Mouse (Mus musculus): Measurements from ENCODE around the gene Lrrc56. TPM values are rescaled to one million over a fixed set of nuclear protein-coding genes. Genes with fewer than 3 reads are reported as not detected.
A peak's percentile ranks its signal among the peaks of the same experiment; 100 is the strongest.

The Lrrc56 gene
- polyA plus RNA-seq, 1 experiment, result 5.8 TPM

DNA sequence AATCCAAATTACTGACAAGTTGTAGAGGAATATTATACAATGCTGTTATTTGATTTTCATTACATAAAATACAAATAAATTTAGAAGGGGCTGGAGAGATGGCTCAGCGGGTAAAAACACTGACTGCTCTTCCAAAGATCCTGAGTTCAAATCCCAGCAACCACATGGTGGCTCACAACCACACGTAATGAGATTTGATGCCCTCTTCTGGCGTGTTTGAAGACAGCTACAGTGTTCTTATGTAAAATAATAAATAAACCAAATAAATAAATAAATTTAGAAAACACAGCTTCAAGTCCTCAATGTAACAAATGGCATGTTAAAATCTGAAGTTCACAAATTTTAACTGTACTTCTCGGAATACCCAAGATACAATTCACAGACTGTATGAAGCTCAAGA is 18.9 kb upstream of the Lrrc56 start:
- Histone ChIP-seq H3K4me3 (ENCODE audit: insufficient read depth, low read depth, low read length) (no peak overlapping the region), H3K27ac (replicated peaks; ENCODE audit: low read depth, low read length) (no peak overlapping the region), H3K4me1 (ENCODE audit: control insufficient read depth, insufficient read depth, insufficient read length, low read length) (no peaks in the 10 kb centered on the region; the same call in 1 of the 2 replicates)

DNA sequence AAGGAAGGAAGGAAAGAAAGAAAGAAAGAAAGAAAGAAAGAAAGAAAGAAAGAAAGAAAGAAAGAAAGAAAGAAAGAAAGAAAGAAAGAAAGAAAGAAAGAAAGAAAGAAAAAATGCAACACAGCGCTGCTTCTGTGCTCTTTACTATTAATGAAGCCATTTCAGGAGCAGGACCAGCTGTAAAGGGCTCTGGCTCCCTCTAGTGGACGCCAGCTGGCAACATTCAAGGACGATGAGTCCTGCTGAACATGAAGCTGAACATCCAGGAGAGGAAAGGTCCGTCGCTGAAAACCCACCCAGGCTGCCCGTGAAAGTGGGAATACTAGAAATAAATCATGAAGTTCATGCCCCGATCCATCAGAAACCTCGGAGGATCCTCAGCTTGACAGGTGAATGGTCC is 17.8 kb upstream of the Lrrc56 start:
- Histone ChIP-seq H3K4me1 (ENCODE audit: control insufficient read depth, insufficient read depth, insufficient read length, low read length) (no peaks in the 10 kb centered on the region; the same call in 1 of the 2 replicates), H3K4me3 (ENCODE audit: insufficient read depth, low read depth, low read length) (no peak overlapping the region)

DNA sequence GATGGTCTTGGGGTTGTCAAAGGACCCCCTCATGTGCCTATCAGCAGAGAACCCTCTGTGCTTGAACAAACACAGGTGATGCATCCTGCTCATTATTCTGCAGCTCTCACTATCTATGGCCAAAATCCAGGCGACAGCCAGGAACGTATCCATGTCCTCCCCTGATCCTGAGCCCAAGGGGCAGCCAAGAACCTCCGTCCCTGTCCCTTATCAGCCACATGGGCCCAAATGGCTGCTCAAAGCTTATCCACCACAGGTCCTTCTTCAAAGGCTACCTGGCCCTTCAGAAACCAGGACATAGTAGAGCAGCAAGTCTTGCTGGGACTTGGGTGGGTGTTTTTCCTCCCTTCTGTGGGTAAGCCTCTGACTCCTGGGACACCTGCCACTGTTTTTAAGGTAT is 5.8 kb upstream of the Lrrc56 start:
- H3K4me1 ChIP-seq (ENCODE audit: control insufficient read depth, insufficient read depth, insufficient read length, low read length), result peaks cover 14% of the 10 kb centered on the region
- H3K27ac ChIP-seq (replicated peaks; ENCODE audit: low read depth, low read length), result no peak overlapping the region
- no peak overlapping the region for H3K4me3 ChIP-seq (ENCODE audit: insufficient read depth, low read depth, low read length)

More for the DNA sequence above, 17.8 kb upstream of the Lrrc56 start:
- H3K27ac ChIP-seq (replicated peaks; ENCODE audit: low read depth, low read length), result no peak overlapping the region

DNA sequence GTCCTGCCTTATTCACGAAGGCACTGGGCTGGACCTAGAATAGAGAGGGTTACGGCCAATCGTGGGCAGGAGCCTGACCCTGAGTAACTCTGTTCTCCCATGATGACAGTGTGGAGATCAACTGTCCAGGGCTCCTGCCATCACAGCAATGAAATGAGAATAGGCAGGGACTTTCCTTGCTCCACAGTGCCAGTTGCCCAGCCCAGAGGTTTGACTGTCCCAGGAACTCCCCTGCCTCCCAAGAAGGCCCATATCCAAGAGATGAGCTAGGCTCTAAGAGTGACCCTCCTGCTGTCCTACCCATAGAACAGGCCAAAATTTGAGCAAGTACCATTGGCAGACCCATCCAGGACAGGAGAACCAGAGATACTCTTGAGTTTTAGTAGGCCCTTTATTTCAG is 5.2 kb upstream of the Lrrc56 start:
- Histone ChIP-seq H3K27ac (replicated peaks; ENCODE audit: low read depth, low read length) (no peak overlapping the region), H3K4me3 (ENCODE audit: insufficient read depth, low read depth, low read length) (no peak overlapping the region), H3K4me1 (ENCODE audit: control insufficient read depth, insufficient read depth, insufficient read length, low read length) (peaks cover 14% of the 10 kb centered on the region)

DNA sequence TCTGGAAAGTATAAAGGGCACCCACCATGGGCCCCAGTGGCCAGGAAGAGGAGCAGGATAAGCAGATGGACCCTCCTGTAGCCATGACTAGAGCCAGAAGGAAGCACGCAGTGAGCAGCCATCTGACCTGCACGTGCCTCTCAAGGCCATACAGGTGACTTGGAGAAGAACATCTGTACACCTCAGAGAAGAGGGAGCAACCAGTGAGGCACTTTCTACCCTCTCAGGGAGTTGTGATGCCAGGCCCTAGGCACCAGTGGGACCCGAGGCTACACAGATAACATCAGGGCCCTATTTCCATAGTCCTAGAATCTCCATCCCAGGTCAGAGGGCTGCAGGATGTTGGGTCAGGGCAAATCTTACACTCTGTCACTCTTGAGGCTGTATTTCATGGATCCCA is 3.7 kb upstream of the Lrrc56 start:
- no peak overlapping the region for H3K4me3 ChIP-seq (ENCODE audit: insufficient read depth, low read depth, low read length)
- peaks cover 17% of the 10 kb centered on the region for H3K4me1 ChIP-seq (ENCODE audit: control insufficient read depth, insufficient read depth, insufficient read length, low read length)

DNA sequence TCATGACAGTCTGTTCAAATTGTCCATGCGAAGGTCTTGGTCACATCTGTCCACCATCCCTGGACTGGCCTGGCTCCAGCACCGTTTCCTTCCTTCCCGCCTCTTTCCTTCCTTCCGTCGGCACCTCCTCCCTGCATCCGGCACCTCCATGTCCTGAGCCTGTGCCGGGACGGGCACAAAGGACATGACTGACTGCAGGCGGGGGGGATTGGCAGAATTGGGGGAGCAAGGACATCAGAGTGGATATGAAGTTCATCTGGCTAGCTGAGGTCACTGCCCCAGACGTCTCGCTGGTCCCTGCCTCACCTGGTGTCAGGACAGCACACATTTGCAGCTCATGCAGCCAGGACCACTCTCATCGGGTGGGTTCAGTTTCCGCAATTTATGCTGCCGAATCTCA is 2.9 kb upstream of the Lrrc56 start:
- H3K4me1 ChIP-seq (ENCODE audit: control insufficient read depth, insufficient read depth, insufficient read length, low read length), result peaks cover 17% of the 10 kb centered on the region
- H3K27ac ChIP-seq (replicated peaks; ENCODE audit: low read depth, low read length), result peak overlapping the region; percentile 15

More for the DNA sequence above, 3.7 kb upstream of the Lrrc56 start:
- no peak overlapping the region for H3K27ac ChIP-seq (replicated peaks; ENCODE audit: low read depth, low read length)

DNA sequence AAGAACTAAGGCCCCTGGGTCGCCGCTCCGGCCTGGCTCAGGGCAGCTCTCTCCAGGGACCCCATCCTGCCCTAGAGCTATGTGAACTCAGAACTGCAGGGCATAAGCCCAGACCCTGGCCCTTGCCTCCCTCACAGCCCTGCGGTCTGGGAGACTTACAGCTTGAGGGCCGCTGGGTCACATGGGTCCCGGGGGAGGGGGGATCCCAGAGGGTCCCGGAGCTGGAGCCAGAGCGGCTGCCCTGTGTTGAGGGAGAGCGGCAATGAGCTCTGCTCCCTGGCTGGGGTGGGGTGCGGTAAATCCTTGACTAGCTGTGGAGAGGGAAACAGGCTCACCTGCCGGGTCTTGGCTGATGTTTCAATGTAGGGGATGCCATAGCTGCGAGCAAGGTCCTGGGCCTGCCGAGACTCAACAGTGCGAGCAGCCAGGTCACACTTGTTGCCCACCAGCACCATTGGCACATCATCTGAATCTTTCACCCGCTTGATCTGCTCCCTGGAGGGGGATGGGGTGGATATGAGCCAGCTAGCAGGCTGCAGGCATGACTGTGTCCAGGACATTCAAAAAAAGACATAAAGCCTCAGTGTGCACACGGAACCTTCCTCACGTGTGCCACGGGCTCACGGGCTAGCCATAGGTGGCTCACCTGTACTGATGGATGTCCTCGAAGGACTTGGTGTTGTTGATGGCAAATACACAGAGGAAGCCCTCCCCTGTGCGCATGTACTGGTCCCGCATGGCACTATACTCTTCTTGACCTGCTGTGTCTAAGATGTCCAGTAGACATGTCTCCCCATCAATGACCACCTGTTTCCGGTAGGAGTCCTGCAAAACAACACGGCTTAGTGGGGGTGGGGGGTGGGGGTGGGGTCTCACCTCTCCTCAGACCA is 1.9 kb upstream of the Lrrc56 start:
- peaks cover 17% of the 10 kb centered on the region for H3K4me1 ChIP-seq (ENCODE audit: control insufficient read depth, insufficient read depth, insufficient read length, low read length)
- no peak overlapping the region; the same call in 1 of the 2 replicates for H3K4me3 ChIP-seq (ENCODE audit: insufficient read depth, low read depth, low read length)
- no peak overlapping the region for H3K27ac ChIP-seq (replicated peaks; ENCODE audit: low read depth, low read length)

More for the DNA sequence above, 2.9 kb upstream of the Lrrc56 start:
- H3K4me3 ChIP-seq (ENCODE audit: insufficient read depth, low read depth, low read length), result 0 out of 2 replicates have a peak overlapping the region, but pooled peaks have one; percentile 4

DNA sequence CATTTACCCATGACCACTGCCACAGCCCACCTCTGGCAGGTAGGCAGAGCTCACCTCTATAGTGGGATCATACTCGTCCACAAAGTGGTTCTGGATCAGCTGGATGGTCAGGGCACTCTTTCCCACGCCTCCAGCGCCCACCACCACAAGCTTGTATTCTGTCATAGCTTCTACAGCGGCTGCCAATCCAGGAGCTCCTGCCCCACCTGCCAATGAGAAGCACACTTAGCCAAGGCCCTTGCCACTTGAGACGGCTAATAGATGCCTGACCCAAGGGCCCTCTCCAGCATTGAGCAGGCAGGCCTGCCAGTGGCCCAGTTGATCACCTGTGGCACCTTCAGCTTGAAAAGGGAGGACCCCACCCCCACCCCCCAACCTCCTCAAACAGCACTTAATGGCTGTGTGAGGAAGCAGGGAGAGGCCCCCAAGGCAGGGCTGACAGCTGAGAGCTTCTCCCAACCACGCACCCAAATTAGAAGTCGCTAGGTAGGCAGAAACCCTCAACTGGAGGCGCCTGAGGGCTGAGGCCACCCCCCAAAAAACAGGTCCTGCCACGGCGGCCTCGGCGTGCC is 1.1 kb upstream of the Lrrc56 start:
- Histone ChIP-seq H3K4me1 (ENCODE audit: control insufficient read depth, insufficient read depth, insufficient read length, low read length) (peaks cover 17% of the 10 kb centered on the region), H3K4me3 (ENCODE audit: insufficient read depth, low read depth, low read length) (peak overlapping the region; percentile 99), H3K27ac (replicated peaks; ENCODE audit: low read depth, low read length) (peak overlapping the region; percentile 46)

DNA sequence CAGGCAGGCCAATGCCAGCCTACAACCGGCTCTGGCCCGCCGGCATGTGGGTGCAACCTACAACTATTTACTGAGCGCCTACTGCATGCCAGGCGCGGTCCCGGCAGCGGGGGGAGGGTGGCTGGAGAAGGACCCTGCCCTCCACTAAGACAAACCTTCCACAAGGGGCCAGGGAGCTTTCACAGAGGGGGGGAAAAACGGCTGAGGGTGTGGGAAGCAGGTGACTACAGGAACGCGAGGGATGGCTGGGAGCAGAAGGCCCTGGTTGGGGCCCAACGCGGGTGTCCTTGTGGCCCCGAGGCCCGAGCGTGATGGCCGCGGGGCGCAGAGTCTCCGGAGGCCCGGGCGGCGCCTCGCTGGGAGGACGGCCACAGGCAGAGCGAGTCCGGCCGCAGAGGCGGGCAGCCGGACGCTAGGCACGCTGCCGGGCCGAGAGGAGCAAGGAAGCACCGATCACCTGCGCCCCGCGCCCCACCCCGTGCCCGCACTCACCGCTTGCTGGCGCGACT is 555 bp upstream of the Lrrc56 start:
- peak overlapping the region; percentile 46 for H3K27ac ChIP-seq (replicated peaks; ENCODE audit: low read depth, low read length)
- peak overlapping the region; percentile 99 for H3K4me3 ChIP-seq (ENCODE audit: insufficient read depth, low read depth, low read length)
- H3K4me1 ChIP-seq (ENCODE audit: control insufficient read depth, insufficient read depth, insufficient read length, low read length), result peaks cover 17% of the 10 kb centered on the region

DNA sequence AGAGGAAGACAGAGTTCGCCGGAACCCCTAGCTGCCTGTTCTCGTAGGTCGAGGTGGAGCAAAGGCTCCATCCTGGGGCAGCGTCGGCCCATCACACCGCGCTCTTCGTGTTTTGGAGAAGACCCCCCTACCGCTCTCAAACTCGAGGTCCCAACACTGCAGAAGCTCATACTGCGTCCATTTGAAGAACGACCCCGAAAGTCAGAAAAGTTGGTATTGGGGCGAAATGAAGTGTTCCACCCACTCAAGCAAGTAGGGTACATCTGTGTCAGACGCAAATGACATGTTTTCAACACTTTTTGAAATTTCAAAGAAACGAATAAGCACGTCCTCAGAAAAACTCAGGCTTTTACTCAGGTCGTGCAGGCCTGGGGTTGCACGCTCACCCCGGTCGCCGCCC is 452 bp downstream of the Lrrc56 start:
- Histone ChIP-seq H3K4me3 (ENCODE audit: insufficient read depth, low read depth, low read length) (peak overlapping the region; percentile 69), H3K4me1 (ENCODE audit: control insufficient read depth, insufficient read depth, insufficient read length, low read length) (peaks cover 17% of the 10 kb centered on the region), H3K27ac (replicated peaks; ENCODE audit: low read depth, low read length) (peak overlapping the region; percentile 2; the same call in 1 of the 2 replicates)

DNA sequence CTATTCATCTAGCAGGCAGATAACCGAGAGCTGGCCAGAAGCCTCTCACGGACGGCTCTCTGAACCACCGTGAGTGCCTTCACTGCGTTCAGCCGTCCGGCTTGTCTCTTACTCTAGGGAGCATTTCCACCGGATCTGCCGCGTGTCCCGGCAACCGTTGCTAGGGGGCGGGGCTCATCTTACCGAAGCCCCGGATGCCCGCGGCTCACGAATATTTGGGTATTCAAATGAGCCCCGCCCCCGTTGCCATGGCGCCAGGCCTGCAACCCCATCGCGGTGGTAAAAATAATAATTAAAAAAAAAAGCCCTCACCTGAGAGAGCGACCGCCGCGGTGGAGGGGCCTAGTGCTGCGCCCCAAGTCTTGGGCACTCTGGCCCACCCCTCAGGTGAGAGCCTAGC is 873 bp downstream of the Lrrc56 start:
- Histone ChIP-seq H3K4me1 (ENCODE audit: control insufficient read depth, insufficient read depth, insufficient read length, low read length) (peaks cover 17% of the 10 kb centered on the region), H3K27ac (replicated peaks; ENCODE audit: low read depth, low read length) (no peak overlapping the region), H3K4me3 (ENCODE audit: insufficient read depth, low read depth, low read length) (peak overlapping the region; percentile 69)

DNA sequence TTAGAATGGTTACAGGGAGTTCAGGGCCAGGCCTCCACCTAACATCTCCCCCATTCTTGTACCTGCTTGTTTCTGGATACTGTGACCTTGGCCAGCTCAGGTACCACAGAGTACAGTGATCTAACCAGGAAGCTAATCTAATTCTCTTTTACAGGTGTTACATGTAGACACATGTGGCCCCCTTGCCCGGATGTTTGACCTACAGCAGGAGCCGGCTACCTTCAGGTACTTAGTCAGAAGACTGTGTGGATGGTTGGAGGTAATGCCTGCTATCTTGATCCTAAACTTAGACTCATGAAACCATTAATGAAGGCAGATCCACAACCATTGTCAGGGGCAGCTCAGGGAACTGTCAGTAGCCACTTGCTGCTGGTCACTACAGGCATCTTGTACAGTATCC is 1.8 kb downstream of the Lrrc56 start:
- Histone ChIP-seq H3K27ac (replicated peaks; ENCODE audit: low read depth, low read length) (no peak overlapping the region), H3K4me1 (ENCODE audit: control insufficient read depth, insufficient read depth, insufficient read length, low read length) (peaks cover 17% of the 10 kb centered on the region), H3K4me3 (ENCODE audit: insufficient read depth, low read depth, low read length) (no peak overlapping the region)

DNA sequence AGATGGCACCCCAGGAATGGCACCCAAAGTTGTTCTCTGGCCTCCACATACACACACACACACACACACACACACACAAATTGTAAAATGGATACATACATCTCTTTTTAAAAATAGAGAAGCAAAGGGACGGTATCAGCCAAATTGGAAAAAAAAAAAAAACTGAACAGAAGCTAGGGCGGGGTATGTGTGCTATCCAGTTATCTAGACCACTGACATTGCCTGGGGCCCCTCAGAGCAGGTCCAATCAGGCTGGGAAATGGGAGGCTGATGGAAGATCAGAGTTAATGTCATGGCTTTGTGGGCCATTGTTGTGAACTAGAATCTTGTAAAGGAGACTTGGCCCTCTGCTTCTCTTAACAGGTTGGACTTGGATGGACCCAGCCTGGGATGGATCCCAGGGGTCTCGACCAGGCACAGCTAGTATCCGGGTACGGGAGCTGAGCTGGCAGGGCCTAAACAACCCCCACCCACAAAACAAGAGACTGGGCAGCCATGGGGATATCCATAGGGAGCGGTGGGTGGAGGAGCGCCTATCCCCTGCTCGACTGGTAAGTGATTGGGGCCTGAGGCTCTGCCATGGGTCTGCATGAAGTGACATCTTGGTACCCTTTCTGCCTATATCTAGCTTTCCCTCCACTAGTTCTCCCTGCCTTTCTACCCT is 2.8 kb downstream of the Lrrc56 start:
- peaks cover 13% of the 10 kb centered on the region for H3K4me1 ChIP-seq (ENCODE audit: control insufficient read depth, insufficient read depth, insufficient read length, low read length)
- H3K4me3 ChIP-seq (ENCODE audit: insufficient read depth, low read depth, low read length), result no peak overlapping the region
- no peak overlapping the region for H3K27ac ChIP-seq (replicated peaks; ENCODE audit: low read depth, low read length)

DNA sequence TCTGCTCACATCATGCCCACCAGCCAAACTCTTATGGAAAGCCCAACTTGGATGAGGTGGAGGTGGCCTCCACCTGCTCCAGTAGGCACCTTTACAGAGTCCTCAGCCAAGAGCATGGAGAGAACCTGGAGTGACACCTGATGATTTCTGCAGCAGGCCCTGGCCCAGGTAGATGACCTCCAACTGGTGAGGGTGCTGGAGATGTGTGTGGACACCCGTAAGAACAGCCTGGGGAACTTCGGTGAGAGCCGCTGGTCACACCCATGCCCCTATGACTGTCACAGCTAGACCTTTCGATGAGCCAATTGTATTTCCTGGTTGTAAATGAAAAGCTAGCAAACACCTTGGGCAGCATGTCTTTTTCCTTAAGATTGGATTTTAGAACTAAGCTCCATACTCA is 4.2 kb downstream of the Lrrc56 start:
- Histone ChIP-seq H3K27ac (replicated peaks; ENCODE audit: low read depth, low read length) (no peak overlapping the region), H3K4me1 (ENCODE audit: control insufficient read depth, insufficient read depth, insufficient read length, low read length) (peaks cover 3% of the 10 kb centered on the region; the same call in 1 of the 2 replicates), H3K4me3 (ENCODE audit: insufficient read depth, low read depth, low read length) (no peak overlapping the region)

DNA sequence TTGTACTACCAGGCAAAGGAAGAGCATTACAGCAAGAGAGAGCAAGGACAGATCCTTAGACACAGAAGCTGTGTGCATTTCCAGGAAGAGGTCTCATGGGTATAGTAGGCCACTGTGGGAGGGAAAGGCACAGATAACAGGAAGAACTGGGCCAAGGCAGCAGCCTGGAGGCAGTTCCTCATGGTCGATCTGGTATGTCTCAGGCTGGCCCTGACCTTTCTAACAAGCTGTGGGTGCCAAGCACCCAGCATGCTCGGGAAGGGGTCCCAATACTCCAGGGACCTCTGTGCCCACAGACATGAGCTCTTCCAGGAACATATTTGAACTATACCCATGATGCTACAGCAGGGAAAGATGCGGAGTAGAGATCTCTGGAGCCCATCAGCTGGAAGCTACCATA is 10.6 kb downstream of the Lrrc56 start:
- no peaks in the 10 kb centered on the region for H3K4me1 ChIP-seq (ENCODE audit: control insufficient read depth, insufficient read depth, insufficient read length, low read length)
- no peak overlapping the region for H3K4me3 ChIP-seq (ENCODE audit: insufficient read depth, low read depth, low read length)
- H3K27ac ChIP-seq (replicated peaks; ENCODE audit: low read depth, low read length), result no peak overlapping the region

All from brown adipose tissue, adult 24 weeks (tissue).